Mouse (Mus musculus): ENCODE measurements at regions not wholly inside any gene's neighbourhood (a gene's known extent, or its start where the extent isn't known, plus 50 kb on each side); places are given as distances from the start of the nearest gene placed in this dataset.

GRCm38 (mm10) chr12:95501443-95501842 lies 190.6 kb upstream of the Flrt2 start:
- DNase-seq (ENCODE audit: low spot score) = no peak
- TF ChIP-seq POLR2A (IDR thresholded peaks at IDR 0.05; ENCODE audit: borderline replicate concordance, extremely low read depth, insufficient read depth, insufficient read length) = no peak
- no peak overlapping the region for H3K9ac ChIP-seq (ENCODE audit: low read depth, low read length, severe bottlenecking)
- H3K9me3 ChIP-seq (ENCODE audit: control insufficient read depth, low read length) = no peaks in the 10 kb centered on the region
- no peak overlapping the region for H3K4me2 ChIP-seq (replicated peaks; ENCODE audit: low read depth, low read length, severe bottlenecking)
- H3K4me1 ChIP-seq (ENCODE audit: control insufficient read depth, insufficient read depth, low read length) = no peaks in the 10 kb centered on the region
- H3K36me3 ChIP-seq (ENCODE audit: control insufficient read depth, insufficient read depth, low read length) = no peaks in the 10 kb centered on the region
- ATAC-seq (ENCODE audit: low FRiP score, low read depth) = no peak
- no peak overlapping the region for H3K27ac ChIP-seq (replicated peaks; ENCODE audit: low read depth, low read length)
- H3K4me3 ChIP-seq (replicated peaks; ENCODE audit: low read length) = no peak overlapping the region
- H3K27me3 ChIP-seq (ENCODE audit: control insufficient read depth, insufficient read depth, low read length) = no peaks in the 10 kb centered on the region
- 65% methylated on average over 3 of the region's 3 CpGs for WGBS

GRCm38 (mm10) chr12:95520008-95520407 lies 172.0 kb upstream of the Flrt2 start:
- no peak overlapping the region for H3K4me2 ChIP-seq (replicated peaks; ENCODE audit: low read depth, low read length, severe bottlenecking)
- H3K9me3 ChIP-seq (ENCODE audit: control insufficient read depth, low read length) = no peaks in the 10 kb centered on the region
- H3K4me1 ChIP-seq (ENCODE audit: control insufficient read depth, insufficient read depth, low read length) = no peaks in the 10 kb centered on the region
- no peaks in the 10 kb centered on the region for H3K27me3 ChIP-seq (ENCODE audit: control insufficient read depth, insufficient read depth, low read length)
- TF ChIP-seq POLR2A (IDR thresholded peaks at IDR 0.05; ENCODE audit: borderline replicate concordance, extremely low read depth, insufficient read depth, insufficient read length) = no peak
- ATAC-seq (ENCODE audit: low FRiP score, low read depth) (no peak), DNase-seq (ENCODE audit: low spot score) (no peak)
- no peak overlapping the region for H3K4me3 ChIP-seq (replicated peaks; ENCODE audit: low read length)
- H3K36me3 ChIP-seq (ENCODE audit: control insufficient read depth, insufficient read depth, low read length) = no peaks in the 10 kb centered on the region
- no peak overlapping the region for H3K27ac ChIP-seq (replicated peaks; ENCODE audit: low read depth, low read length)
- no peak overlapping the region for H3K9ac ChIP-seq (ENCODE audit: low read depth, low read length, severe bottlenecking)
- WGBS = 72% methylated on average over 2 of the region's 2 CpGs

GRCm38 (mm10) chr12:95522052-95522451 lies 170.0 kb upstream of the Flrt2 start:
- H3K4me3 ChIP-seq (replicated peaks; ENCODE audit: low read length) = no peak overlapping the region
- no peak overlapping the region for H3K27ac ChIP-seq (replicated peaks; ENCODE audit: low read depth, low read length)
- ATAC-seq (ENCODE audit: low FRiP score, low read depth) (no peak), DNase-seq (ENCODE audit: low spot score) (no peak)
- H3K4me1 ChIP-seq (ENCODE audit: control insufficient read depth, insufficient read depth, low read length) = no peaks in the 10 kb centered on the region
- no peak for TF ChIP-seq POLR2A (IDR thresholded peaks at IDR 0.05; ENCODE audit: borderline replicate concordance, extremely low read depth, insufficient read depth, insufficient read length)
- WGBS = 63% methylated on average over 3 of the region's 3 CpGs
- no peak overlapping the region for H3K4me2 ChIP-seq (replicated peaks; ENCODE audit: low read depth, low read length, severe bottlenecking)
- no peak overlapping the region for H3K9ac ChIP-seq (ENCODE audit: low read depth, low read length, severe bottlenecking)
- H3K9me3 ChIP-seq (ENCODE audit: control insufficient read depth, low read length) = no peaks in the 10 kb centered on the region
- no peaks in the 10 kb centered on the region for H3K27me3 ChIP-seq (ENCODE audit: control insufficient read depth, insufficient read depth, low read length)
- no peaks in the 10 kb centered on the region for H3K36me3 ChIP-seq (ENCODE audit: control insufficient read depth, insufficient read depth, low read length)

GRCm38 (mm10) chr12:95533888-95534639 lies 158.0 kb upstream of the Flrt2 start:
- Histone ChIP-seq H3K9ac (ENCODE audit: low read depth, low read length, severe bottlenecking) (no peak overlapping the region), H3K4me3 (replicated peaks; ENCODE audit: low read length) (no peak overlapping the region), H3K27me3 (ENCODE audit: control insufficient read depth, insufficient read depth, low read length) (no peaks in the 10 kb centered on the region), H3K4me2 (replicated peaks; ENCODE audit: low read depth, low read length, severe bottlenecking) (no peak overlapping the region), H3K27ac (replicated peaks; ENCODE audit: low read depth, low read length) (no peak overlapping the region), H3K9me3 (ENCODE audit: control insufficient read depth, low read length) (no peaks in the 10 kb centered on the region), H3K4me1 (ENCODE audit: control insufficient read depth, insufficient read depth, low read length) (no peaks in the 10 kb centered on the region), H3K36me3 (ENCODE audit: control insufficient read depth, insufficient read depth, low read length) (no peaks in the 10 kb centered on the region)
- no peak for TF ChIP-seq POLR2A (IDR thresholded peaks at IDR 0.05; ENCODE audit: borderline replicate concordance, extremely low read depth, insufficient read depth, insufficient read length)
- WGBS = 83% methylated on average over 8 of the region's 8 CpGs
- ATAC-seq (ENCODE audit: low FRiP score, low read depth) = no peak
- no peak for DNase-seq (ENCODE audit: low spot score)

GRCm38 (mm10) chr12:95547301-95547700 lies 144.7 kb upstream of the Flrt2 start:
- Histone ChIP-seq H3K9me3 (ENCODE audit: control insufficient read depth, low read length) (no peaks in the 10 kb centered on the region), H3K36me3 (ENCODE audit: control insufficient read depth, insufficient read depth, low read length) (no peaks in the 10 kb centered on the region), H3K4me3 (replicated peaks; ENCODE audit: low read length) (no peak overlapping the region), H3K4me2 (replicated peaks; ENCODE audit: low read depth, low read length, severe bottlenecking) (no peak overlapping the region), H3K27me3 (ENCODE audit: control insufficient read depth, insufficient read depth, low read length) (no peaks in the 10 kb centered on the region), H3K4me1 (ENCODE audit: control insufficient read depth, insufficient read depth, low read length) (peaks cover 3% of the 10 kb centered on the region; the same call in 1 of the 2 replicates), H3K9ac (ENCODE audit: low read depth, low read length, severe bottlenecking) (no peak overlapping the region), H3K27ac (replicated peaks; ENCODE audit: low read depth, low read length) (no peak overlapping the region)
- no peak for ATAC-seq (ENCODE audit: low FRiP score, low read depth)
- DNase-seq (ENCODE audit: low spot score) = peak; percentile 3
- no peak for TF ChIP-seq POLR2A (IDR thresholded peaks at IDR 0.05; ENCODE audit: borderline replicate concordance, extremely low read depth, insufficient read depth, insufficient read length)
- 46% methylated on average over 6 of the region's 6 CpGs for WGBS

Measured in limb, embryonic 14.5 days (tissue).